Mouse (Mus musculus) layer of hippocampus, adult 8-10 months (tissue): ENCODE results near the gene Helb. TPM values are rescaled to one million over a fixed set of nuclear protein-coding genes. Genes with fewer than 3 reads are reported as not detected.
"Not testable (repeated sequence)": the region's sequence is repeated elsewhere in the genome, so short reads cannot be mapped to it uniquely, and the experiment has no call there.

ENCODE experiments used
- DNase-seq, 2 experiments: peaks; one replicate each; pipeline ENCODE4 v3.0.0; 2022; ENCODE audit warnings: low spot score in 2 of 2
- total RNA-seq, 4 experiments: library from RNA; stranded (reverse); gene quantifications; 2 replicates each; pipeline ENCODE4 v1.2.4; 2022

Gene Helb
- total RNA-seq = 1 to 10 TPM; 4.2 to 6.1 (median 4.6) TPM

- peak; percentile 92 to 93 for DNase-seq
Observed at GRCm38 (mm10) chr10:120112507-120113396, at the start of gene Helb. Helb (minus strand) TSS chr10:120112987.

GRCm38 (mm10) chr10:120160533-120160932, 47.7 kb upstream of the Helb start:
- DNase-seq = no peak

- no peak for DNase-seq
Observed at GRCm38 (mm10) chr10:120153911-120154310, 41.1 kb upstream of the Helb start.

GRCm38 (mm10) chr10:120151672-120152071, 38.9 kb upstream of the Helb start:
- DNase-seq = no peak

- no peak for DNase-seq
Observed at GRCm38 (mm10) chr10:120140916-120141516, 28.2 kb upstream of the Helb start.

- no peak for DNase-seq
Observed at GRCm38 (mm10) chr10:120140193-120140592, 27.4 kb upstream of the Helb start.

GRCm38 (mm10) chr10:120136020-120136562, 23.3 kb upstream of the Helb start:
- DNase-seq = no peak

- DNase-seq = no peak
Observed at GRCm38 (mm10) chr10:120133697-120134096, 20.9 kb upstream of the Helb start.

- DNase-seq = peak; percentile 28 to 61
Observed at GRCm38 (mm10) chr10:120130621-120131020, 17.8 kb upstream of the Helb start.

- no peak for DNase-seq
Observed at GRCm38 (mm10) chr10:120128601-120129277, 16.0 kb upstream of the Helb start.

GRCm38 (mm10) chr10:120125465-120125857, 12.7 kb upstream of the Helb start:
- DNase-seq = no peak

GRCm38 (mm10) chr10:120124801-120125464, 12.1 kb upstream of the Helb start:
- peak; percentile 55 to 85 for DNase-seq

GRCm38 (mm10) chr10:120123721-120124120, 10.9 kb upstream of the Helb start:
- no peak for DNase-seq

GRCm38 (mm10) chr10:120115249-120115648, 2.5 kb upstream of the Helb start:
- DNase-seq = no peak

GRCm38 (mm10) chr10:120114493-120114892, 1.7 kb upstream of the Helb start:
- DNase-seq = no peak

- DNase-seq = no peak
Observed at GRCm38 (mm10) chr10:120113980-120114379, 1.2 kb upstream of the Helb start.

- DNase-seq = not testable (repeated sequence)
Observed at GRCm38 (mm10) chr10:120113482-120113881, 695 bp upstream of the Helb start.

GRCm38 (mm10) chr10:120111691-120112319, 982 bp downstream of the Helb start:
- no peak for DNase-seq

- no peak for DNase-seq
Observed at GRCm38 (mm10) chr10:120100806-120101205, 12.0 kb downstream of the Helb start.

- DNase-seq = no peak
Observed at GRCm38 (mm10) chr10:120097564-120097963, 15.2 kb downstream of the Helb start.

GRCm38 (mm10) chr10:120095716-120096115, 17.1 kb downstream of the Helb start:
- DNase-seq = no peak
